Mouse (Mus musculus) intestine, postnatal 0 days (tissue): Measurements from ENCODE around the gene Olfr1099. TPM values are rescaled to one million over a fixed set of nuclear protein-coding genes. Genes with fewer than 3 reads are reported as not detected.

Experiments
- ATAC-seq: fragments of 200-750 bp; cut with Nextera tagmentation; 2 replicates; pipeline ENCODE4 v1.8.0; 2017; ENCODE audit warnings: mild to moderate bottlenecking, moderate TSS enrichment, moderate library complexity
- H3K27ac ChIP-seq: fragments of 300-500 bp; sonication (generic); 2 replicates; pipeline ENCODE4 v1.5.1; 2014; ENCODE audit warnings: mild to moderate bottlenecking, low read depth, low read length, moderate library complexity
- H3K27me3 ChIP-seq: fragments of 300-500 bp; sonication (generic); replicated peaks from 2 replicates; pipeline ENCODE4 v1.6.1; 2014; ENCODE audit warnings: low read length, mixed read lengths; ENCODE audit not compliant: control insufficient read depth, insufficient read depth
- H3K36me3 ChIP-seq: fragments of 300-500 bp; sonication (generic); 2 replicates; pipeline ENCODE4 v1.6.1; 2014; ENCODE audit warnings: mild to moderate bottlenecking, moderate library complexity; ENCODE audit not compliant: control insufficient read depth, insufficient read depth
- H3K4me1 ChIP-seq: fragments of 300-500 bp; sonication (generic); replicated peaks from 2 replicates; pipeline ENCODE4 v1.6.1; 2014; ENCODE audit warnings: antibody characterized with exemption, low read length, mixed read lengths; ENCODE audit not compliant: control insufficient read depth, insufficient read depth
- H3K4me2 ChIP-seq: fragments of 300-500 bp; sonication (generic); replicated peaks from 2 replicates; pipeline ENCODE4 v1.6.1; 2014; ENCODE audit warnings: low read depth, mild to moderate bottlenecking, moderate library complexity
- H3K4me3 ChIP-seq: fragments of 300-500 bp; sonication (generic); 2 replicates; pipeline ENCODE4 v1.5.1; 2014; ENCODE audit warnings: low read depth, low read length
- H3K9ac ChIP-seq: fragments of 300-500 bp; sonication (generic); 2 replicates; pipeline ENCODE4 v1.6.1; 2014; ENCODE audit warnings: mild to moderate bottlenecking, low read depth, low read length
- H3K9me3 ChIP-seq: fragments of 300-500 bp; sonication (generic); 2 replicates; pipeline ENCODE4 v1.6.1; 2016; ENCODE audit warnings: mixed run types; ENCODE audit not compliant: control insufficient read depth
- CTCF ChIP-seq: sonication (generic); IDR thresholded peaks from 2 replicates; pipeline ENCODE4 v1.5.1; 2016; ENCODE audit warnings: low read depth, mild to moderate bottlenecking, control low read depth, antibody characterized with exemption, moderate library complexity
- WGBS: fragments of 180-500 bp; shearing (Covaris S2); extraction: QIAGEN DNeasy Blood & Tissue Kit; methylation state at CpG from one replicate; pipeline ENCODE4 v1.1.7; 2014; 5-methylcytosine and 5-hydroxymethylcytosine counted together
- polyA plus RNA-seq: library from polyadenylated mRNA; unstranded; fragments of >200 nt; fragmentation: Nextera tagmentation; extraction: Ambion mirVana; gene quantifications from 2 replicates; pipeline ENCODE4 v1.2.1, GENCODE M21; 2015

Gene Olfr1099
- polyA plus RNA-seq, 1 experiment from 2014 or later = not detected

DNA sequence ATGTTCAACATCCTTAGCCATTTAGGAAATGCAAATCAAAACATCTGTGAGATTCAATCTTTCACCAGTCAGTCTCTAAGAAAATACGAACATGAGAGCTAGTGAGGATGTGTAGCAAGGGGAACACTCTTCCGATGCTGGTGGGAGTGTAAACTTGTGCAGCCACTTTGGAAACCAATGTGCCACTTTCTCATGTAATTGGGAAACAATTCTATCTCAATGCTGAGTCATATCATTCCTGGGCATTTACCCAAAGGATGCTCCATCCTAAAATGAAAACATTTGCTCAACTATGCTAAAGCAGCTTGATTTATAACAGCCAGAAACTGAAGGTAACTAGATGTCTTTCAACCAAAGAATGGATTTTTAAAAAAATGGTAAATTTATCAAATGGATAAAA, 54.8 kb downstream of the Olfr1099 start:
- ATAC-seq = no peak
- H3K4me3 ChIP-seq = no peak overlapping the region
- no peak overlapping the region for H3K27ac ChIP-seq
- 79% methylated on average over 2 of the region's 2 CpGs for WGBS
- H3K4me1 ChIP-seq = no peaks in the 10 kb centered on the region
- no peak for TF ChIP-seq CTCF
- no peaks in the 10 kb centered on the region for H3K9me3 ChIP-seq
- no peaks in the 10 kb centered on the region for H3K27me3 ChIP-seq
- H3K9ac ChIP-seq = no peak overlapping the region
- no peaks in the 10 kb centered on the region for H3K36me3 ChIP-seq
- H3K4me2 ChIP-seq = no peak overlapping the region

Other genes with a start within 250 kb of the Olfr1099 start
- gene Olfr1089, start 227.0 kb downstream of the Olfr1099 start, polyA plus RNA-seq = not detected in 2 replicates
- gene Olfr1090, start 201.7 kb downstream of the Olfr1099 start, polyA plus RNA-seq = not detected in 2 replicates
- not detected in 2 replicates for gene Olfr1093, start 178.2 kb downstream of the Olfr1099 start, polyA plus RNA-seq
- gene Olfr141, start 150.7 kb downstream of the Olfr1099 start, polyA plus RNA-seq = not detected in 2 replicates
- gene Olfr1094, start 136.0 kb downstream of the Olfr1099 start, polyA plus RNA-seq = not detected in 2 replicates
- gene Olfr1095, start 109.0 kb downstream of the Olfr1099 start, polyA plus RNA-seq = not detected in 2 replicates
- not detected in 2 replicates for gene Gm13723, start 85.9 kb downstream of the Olfr1099 start, polyA plus RNA-seq
- not detected in 2 replicates for gene Olfr1097, start 68.5 kb downstream of the Olfr1099 start, polyA plus RNA-seq
- gene Olfr1098, start 36.1 kb downstream of the Olfr1099 start, polyA plus RNA-seq = not detected in 2 replicates
- gene Olfr1100, start 19.3 kb upstream of the Olfr1099 start, polyA plus RNA-seq = not detected in 2 replicates
- not detected in 2 replicates for gene Olfr1101, start 30.5 kb upstream of the Olfr1099 start, polyA plus RNA-seq
- gene Olfr1102, start 37.7 kb upstream of the Olfr1099 start, polyA plus RNA-seq = not detected in 2 replicates
- gene Olfr1104, start 66.4 kb upstream of the Olfr1099 start, polyA plus RNA-seq = not detected in 2 replicates
- not detected in 2 replicates for gene Olfr1105, start 75.8 kb upstream of the Olfr1099 start, polyA plus RNA-seq
- not detected in 2 replicates for gene Olfr1106, start 91.6 kb upstream of the Olfr1099 start, polyA plus RNA-seq
- not detected in 2 replicates for gene Olfr1107, start 115.1 kb upstream of the Olfr1099 start, polyA plus RNA-seq
- gene Olfr1109, start 135.3 kb upstream of the Olfr1099 start, polyA plus RNA-seq = not detected in 2 replicates
- not detected in 2 replicates for gene Olfr259, start 153.9 kb upstream of the Olfr1099 start, polyA plus RNA-seq
- not detected in 2 replicates for gene Olfr1110, start 179.6 kb upstream of the Olfr1099 start, polyA plus RNA-seq
- not detected in 2 replicates for gene Olfr1111, start 191.9 kb upstream of the Olfr1099 start, polyA plus RNA-seq
- not detected in 2 replicates for gene Olfr1112, start 227.1 kb upstream of the Olfr1099 start, polyA plus RNA-seq
- gene Olfr1113, start 248.3 kb upstream of the Olfr1099 start, polyA plus RNA-seq = not detected in 2 replicates